Mouse (Mus musculus) layer of hippocampus, postnatal 14 days (tissue): ENCODE measurements at regions not wholly inside any gene's neighbourhood (a gene's known extent, or its start where the extent isn't known, plus 50 kb on each side); places are given as distances from the start of the nearest gene placed in this dataset.

Source experiments
- DNase-seq, 2 experiments: peaks; one replicate each; pipeline ENCODE4 v3.0.0; 2021 to 2022; ENCODE audit warnings: low spot score in 2 of 2, mixed read lengths in 1 of 2

GRCm38 (mm10) chr4:125765171-125765570 lies 259.2 kb upstream of the Csf3r start:
- no peak for DNase-seq

DNA sequence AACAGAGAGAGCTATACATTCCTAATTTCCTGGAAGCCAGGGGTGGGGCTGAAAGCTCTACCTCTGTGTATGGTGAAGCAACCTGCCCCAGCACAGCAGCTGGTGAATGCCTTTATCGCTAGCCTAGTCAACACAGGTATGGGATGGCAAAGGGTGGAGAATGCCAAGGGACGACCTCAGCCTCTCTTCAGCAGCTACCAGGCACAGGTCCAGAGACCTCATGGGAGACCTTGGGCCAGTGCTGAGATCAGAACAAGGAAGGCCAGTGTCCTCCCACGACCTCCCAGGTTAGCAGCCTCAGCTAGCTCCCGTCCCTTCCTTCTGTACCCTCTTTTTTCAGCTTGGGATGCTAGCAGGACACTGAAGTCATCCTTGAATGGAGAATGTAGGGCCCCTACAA lies 247.2 kb upstream of the Csf3r start:
- no peak for DNase-seq

DNA sequence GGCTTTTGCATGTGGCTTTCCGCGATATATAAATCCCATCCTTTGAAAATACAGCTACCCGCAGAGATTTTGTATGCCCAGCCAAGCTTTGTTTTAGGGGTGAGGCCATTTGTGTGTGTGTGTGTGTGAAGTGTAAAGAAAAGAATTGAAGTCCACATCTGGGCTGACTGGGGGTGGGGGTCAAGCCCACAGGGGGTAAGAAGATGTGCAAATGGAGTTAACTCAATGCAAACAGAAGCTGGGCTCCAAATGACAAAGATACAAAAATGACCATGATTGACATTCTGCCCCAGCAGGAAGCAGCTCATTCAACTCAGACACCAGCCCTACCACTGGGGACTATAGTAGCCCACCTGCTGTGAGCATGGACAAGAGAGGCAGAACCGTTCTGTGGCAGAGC lies 244.2 kb upstream of the Csf3r start:
- DNase-seq, result no peak

DNA sequence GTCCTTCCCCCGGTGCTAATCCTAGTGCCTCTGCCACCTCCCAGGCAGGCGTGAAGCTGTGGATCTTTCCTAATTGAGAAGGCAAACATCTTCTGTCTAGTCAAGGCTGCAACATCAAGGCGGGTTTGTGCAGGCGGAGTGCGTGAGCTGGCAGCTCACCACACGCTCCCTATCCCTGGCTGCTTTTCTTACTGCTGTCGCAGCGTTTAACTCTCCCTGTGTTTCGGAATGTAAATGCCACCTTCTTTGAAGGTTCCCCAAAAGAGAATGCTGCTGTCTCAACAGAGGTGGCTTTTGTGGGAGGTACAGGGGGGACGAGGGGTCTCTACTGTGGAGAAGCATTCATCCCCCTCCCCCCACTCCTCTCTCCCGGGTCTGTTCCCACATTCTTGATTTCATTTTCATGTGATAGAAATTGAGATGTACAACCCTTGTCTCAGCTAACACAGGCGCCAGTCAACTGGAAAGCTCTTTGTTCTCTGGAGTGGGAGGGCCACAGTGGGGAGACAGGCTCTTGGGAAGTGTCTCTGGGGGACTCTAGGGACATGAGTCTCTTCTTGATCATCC lies 243.3 kb upstream of the Csf3r start:
- peak; percentile 16 to 25 for DNase-seq

- no peak for DNase-seq
Observed at GRCm38 (mm10) chr4:125782346-125782745, 242.0 kb upstream of the Csf3r start.

DNA sequence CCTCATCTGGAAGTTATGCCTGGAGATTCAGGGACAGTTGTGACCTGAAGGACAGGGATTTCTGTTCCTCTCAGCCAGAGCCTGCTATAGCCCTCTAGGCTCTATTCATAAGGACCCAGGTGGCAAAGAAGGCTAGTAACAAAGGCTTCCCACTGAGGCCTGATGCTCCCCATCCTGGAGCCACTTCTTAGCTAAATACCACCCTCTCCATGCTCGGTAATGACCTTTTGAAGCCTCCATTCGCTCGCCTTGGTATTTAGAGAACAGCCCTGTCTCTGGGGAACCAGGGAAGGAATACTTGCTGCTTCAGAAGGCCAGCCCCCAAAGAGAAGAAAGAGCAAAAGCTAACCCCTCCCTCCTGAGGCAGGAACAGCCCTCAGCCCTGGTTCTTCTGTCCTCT lies 238.3 kb upstream of the Csf3r start:
- DNase-seq, result no peak

GRCm38 (mm10) chr4:125794679-125795078 lies 229.7 kb upstream of the Csf3r start:
- no peak for DNase-seq

DNA sequence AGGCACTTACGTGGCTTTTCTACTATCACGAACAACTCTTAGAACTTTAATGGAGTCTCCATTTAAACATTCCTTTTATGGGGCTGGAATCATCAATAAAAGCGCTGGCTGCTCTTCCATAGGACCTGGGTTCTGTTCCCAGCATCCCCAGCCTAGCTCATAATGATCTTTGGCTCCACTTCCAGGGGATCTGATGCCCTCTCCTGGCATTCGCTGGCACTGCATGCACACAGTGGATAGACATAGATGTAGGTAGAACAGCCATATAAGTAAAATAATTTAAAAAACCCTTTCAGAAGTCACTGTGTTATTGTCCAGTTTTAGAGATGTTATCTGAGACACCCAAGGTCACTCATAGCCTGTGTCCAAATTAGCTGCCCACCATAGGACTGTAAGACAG lies 216.4 kb upstream of the Csf3r start:
- no peak for DNase-seq

DNA sequence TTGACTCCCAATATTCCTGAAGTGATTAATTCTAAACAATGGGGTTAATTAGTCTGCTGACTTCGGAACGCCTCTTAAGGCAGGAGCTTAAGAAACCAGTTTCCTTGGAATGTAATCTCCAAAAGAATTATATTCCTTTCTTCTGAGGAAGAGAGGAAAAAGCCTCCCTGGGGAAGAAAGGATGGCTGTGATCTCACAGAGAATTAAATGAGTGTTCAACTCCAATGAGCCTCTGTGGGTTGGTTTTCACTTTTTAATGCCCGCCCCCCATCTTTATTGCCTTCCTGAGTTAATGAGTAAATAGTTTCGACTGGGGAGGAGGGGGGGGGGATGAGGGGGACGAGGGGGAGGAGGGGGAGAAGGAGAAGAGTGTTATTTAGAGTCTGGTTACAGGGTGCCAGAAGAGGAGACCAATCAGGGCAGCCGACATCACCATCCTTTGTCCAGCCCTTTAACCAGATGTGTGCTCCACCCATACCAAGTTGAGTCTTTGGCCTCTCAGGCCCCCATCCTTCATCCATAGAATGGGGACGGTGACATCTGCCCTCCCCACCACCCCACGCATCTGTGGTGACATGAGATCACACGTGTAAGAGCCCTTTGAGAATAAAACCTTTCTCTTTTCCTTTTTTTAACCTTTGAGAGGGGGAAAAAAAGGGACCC lies 214.8 kb upstream of the Csf3r start:
- DNase-seq, result no peak

GRCm38 (mm10) chr4:125810247-125810646 lies 214.1 kb upstream of the Csf3r start:
- DNase-seq, result no peak

DNA sequence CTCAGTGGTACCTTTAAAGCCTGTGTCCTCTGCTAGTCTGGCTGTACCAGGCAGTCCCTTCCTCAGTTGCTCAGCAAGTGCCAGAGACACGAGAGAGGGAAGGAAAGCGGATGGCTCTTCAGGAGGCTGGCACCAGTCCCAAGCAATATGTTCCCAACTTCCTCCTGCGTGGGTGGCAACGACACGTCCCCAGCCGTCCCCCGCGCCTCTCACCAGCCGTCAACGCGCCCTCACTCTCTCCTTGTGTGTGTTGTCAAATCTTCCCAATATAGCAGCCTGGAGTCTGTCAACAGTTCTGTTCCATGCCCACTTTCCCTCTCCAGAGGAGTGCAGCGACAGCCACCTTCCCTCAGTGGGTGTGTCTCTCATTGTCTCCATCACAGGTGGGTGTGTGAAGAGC lies 210.0 kb upstream of the Csf3r start:
- DNase-seq, result peak; percentile 58 to 74

DNA sequence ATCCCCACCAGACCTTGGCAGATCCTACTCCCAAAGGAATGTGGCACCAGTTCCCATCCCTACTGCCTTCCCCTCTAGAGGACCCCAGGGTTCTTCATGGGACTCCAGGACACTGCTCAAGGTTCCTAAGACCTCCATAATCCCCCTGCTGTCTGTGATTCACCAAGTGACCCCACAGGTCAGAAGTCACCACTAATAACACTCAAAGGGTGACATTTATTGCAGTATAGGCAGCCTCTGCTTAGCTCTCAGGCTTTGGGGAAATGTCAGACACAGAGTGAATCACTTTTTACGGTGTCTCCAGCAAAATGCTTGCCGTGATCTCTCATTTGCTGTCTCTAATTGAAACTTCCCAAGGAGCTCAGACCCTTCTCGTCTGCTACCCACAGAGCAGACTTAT lies 209.1 kb upstream of the Csf3r start:
- DNase-seq, result no peak

DNA sequence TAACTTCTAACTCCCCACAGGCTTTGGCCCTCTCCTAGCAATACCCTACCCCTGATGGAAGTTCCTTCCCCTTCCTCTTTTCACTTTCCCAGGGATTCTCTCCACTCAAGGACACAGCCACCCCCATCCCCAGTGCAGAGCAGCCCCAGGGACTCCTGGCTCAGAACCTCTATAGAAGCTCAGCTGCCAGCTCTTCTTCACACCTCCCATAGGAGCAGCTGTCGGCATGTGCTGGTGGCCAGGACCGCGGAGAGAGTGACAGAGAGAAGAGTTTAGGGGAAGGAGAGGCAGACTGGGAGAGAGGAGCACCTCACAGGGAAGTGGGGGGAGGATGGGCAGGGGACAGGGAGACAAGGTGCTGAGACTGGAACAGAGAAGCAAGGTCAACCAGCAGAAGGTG lies 199.8 kb upstream of the Csf3r start:
- DNase-seq, result peak; percentile 38 to 67

DNA sequence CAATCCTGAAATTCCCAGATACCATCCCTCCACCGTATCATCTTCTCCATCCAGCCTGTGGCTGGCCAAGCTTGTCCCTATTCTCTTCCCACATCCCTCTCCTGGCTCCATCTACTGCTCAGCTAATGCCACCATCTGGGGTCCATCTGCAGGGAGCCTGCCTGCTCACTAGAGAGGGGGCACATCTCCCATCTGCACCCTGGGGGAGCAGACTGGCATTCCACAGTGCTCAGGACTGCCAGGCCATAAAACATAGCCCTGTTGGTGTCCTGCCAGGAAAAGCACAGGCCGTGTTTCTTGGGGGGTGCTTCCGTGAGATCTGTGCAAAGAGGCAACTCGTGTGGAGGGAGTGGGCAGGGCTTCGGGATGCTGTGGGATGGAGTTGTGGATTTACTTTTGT lies 197.9 kb upstream of the Csf3r start:
- DNase-seq, result peak; percentile 48 to 85

DNA sequence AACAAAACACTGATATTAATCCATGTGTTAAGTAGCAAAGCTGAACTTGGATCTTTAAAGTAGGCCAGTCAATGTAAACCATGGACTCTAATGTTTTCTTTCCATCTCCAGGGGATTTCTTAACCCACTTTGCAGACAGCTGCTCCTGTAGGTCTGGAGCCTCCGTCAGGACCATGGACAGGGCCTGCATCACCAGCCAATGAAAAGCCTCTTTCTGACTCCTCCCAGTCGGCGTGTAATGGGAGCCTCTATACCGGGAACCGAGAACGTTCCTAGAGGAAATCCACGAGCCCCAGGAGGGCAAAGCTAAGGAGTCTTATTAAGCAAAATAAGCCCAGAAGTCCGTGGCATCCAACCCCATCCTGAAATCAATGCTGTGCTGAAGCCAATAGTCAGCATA lies 189.1 kb upstream of the Csf3r start:
- DNase-seq, result no peak

DNA sequence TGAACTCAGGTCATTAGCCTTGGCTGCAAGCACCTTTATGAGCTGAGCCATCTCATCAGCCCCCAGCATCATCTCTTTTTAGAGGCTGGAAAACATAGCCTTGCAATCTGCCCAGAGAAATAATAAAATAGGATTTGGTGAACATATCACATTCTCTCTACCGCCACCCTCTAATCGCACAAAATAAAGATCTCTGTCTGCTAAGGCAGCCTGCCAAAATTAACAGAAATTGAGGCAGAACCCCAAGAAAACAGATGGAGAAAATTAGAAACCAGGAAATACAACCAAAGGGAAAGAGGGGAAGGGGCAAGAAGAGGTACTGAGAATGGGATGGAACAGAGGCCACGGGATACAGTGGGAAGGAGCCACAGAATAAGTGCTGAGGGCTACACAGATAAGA lies 176.8 kb upstream of the Csf3r start:
- DNase-seq, result peak in 1 of 2 experiments; percentile 57

- peak; percentile 65 to 75 for DNase-seq
Observed at GRCm38 (mm10) chr4:125850300-125850699, 174.1 kb upstream of the Csf3r start.

DNA sequence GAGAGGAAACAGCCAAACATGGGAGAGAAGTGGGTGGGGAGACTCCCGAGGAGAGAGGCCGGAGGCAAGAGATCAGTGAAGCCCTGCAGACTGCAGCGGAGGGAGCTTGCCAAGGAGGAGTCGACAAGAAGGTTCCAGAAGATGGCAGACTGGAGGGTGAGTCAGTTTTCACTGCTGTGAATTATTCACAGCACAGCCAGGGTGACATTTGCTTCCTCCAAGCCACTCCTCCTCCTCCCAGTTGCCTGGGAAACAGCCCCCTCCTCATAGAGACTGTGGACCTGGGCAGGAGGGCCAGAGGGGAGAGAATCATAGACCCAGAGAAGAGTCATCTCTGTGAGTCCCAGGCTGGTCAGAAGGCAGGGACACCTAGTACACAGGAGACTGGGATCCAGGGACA lies 171.8 kb upstream of the Csf3r start:
- DNase-seq, result no peak

- peak in 1 of 2 experiments; percentile 43 for DNase-seq
Observed at GRCm38 (mm10) chr4:125855983-125856591, 168.3 kb upstream of the Csf3r start.

- DNase-seq, result no peak
Observed at GRCm38 (mm10) chr4:125856781-125857180, 167.6 kb upstream of the Csf3r start.

DNA sequence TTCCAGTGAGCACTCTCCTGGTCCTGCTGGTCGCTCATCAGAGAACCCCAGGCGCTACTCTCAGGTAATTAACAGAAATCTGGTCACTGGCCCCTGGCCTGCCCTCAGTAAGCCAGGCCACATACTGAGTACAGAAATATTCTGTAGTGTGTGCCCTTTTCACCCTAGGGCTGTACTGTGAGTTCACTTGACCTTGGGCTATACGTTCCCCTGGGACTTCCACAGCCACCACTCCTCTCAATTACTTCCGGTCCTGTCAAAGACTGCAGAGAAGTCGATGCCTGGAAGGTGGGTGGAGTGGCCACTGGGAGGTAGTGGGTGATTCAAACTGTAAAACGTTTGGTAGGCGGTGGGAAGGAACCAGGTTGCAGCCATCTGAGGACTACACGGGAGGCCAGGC lies 159.3 kb upstream of the Csf3r start:
- no peak for DNase-seq

- no peak for DNase-seq
Observed at GRCm38 (mm10) chr4:125865728-125866127, 158.6 kb upstream of the Csf3r start.

DNA sequence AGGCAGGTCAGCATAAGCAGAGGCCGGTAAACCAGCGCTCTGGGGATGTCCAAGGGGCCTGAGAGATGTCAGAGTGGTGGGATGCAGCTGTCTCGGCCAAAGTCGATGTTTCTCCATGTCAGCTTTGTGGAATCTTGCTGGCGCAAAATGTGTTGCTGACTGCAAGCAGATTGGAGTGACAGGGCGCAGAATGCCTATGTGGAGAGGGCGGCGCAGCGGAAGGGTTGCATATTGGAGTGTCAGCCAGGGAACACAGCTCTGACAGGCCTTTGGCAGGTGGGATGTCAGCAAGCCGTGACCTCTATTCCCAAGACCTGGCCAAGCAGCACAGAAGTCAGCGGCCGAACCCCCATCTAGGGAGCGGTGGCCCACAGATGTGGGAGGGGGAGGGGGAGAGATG lies 153.1 kb upstream of the Csf3r start:
- no peak for DNase-seq
